Mouse (Mus musculus) midbrain, postnatal 0 days (tissue): ENCODE measurements around the gene Fam131b. TPM values are rescaled to one million over a fixed set of nuclear protein-coding genes. Genes with fewer than 3 reads are reported as not detected.

Experiments used
- ATAC-seq: fragments of 200-750 bp; cut with Nextera tagmentation; 2 replicates; pipeline ENCODE4 v1.8.0; 2017; ENCODE audit warnings: moderate number of reproducible peaks, mild to moderate bottlenecking, moderate TSS enrichment, moderate library complexity; ENCODE audit not compliant: low FRiP score
- DNase-seq: peaks from one replicate; pipeline ENCODE4 v3.0.0-alpha.2; 2015; ENCODE audit warnings: low spot score
- H3K27ac ChIP-seq: fragments of 300-500 bp; sonication (generic); 2 replicates; pipeline ENCODE4 v1.5.1; 2014; ENCODE audit warnings: low read depth, mild to moderate bottlenecking, low read length, mixed read lengths
- H3K27me3 ChIP-seq: fragments of 300-500 bp; sonication (generic); 2 replicates; pipeline ENCODE4 v1.6.1; 2014; ENCODE audit warnings: low read length, control low read depth, mixed read lengths; ENCODE audit not compliant: insufficient read depth
- H3K36me3 ChIP-seq: fragments of 300-500 bp; sonication (generic); 2 replicates; pipeline ENCODE4 v1.6.1; 2014; ENCODE audit warnings: low read length, control low read depth, mixed read lengths; ENCODE audit not compliant: insufficient read depth
- H3K4me1 ChIP-seq: fragments of 300-500 bp; sonication (generic); 2 replicates; pipeline ENCODE4 v1.6.1; 2014; ENCODE audit warnings: mild to moderate bottlenecking, control low read depth, antibody characterized with exemption, low read length, mixed read lengths; ENCODE audit not compliant: insufficient read depth
- H3K4me2 ChIP-seq: fragments of 300-500 bp; sonication (generic); 2 replicates; pipeline ENCODE4 v1.6.1; 2014; ENCODE audit warnings: low read depth, mild to moderate bottlenecking, low read length, mixed read lengths; ENCODE audit not compliant: poor library complexity, severe bottlenecking
- H3K4me3 ChIP-seq: fragments of 300-500 bp; sonication (generic); 2 replicates; pipeline ENCODE4 v1.5.1; 2014; ENCODE audit warnings: low read depth, mild to moderate bottlenecking, low read length, moderate library complexity
- H3K9ac ChIP-seq: fragments of 300-500 bp; sonication (generic); replicated peaks from 2 replicates; pipeline ENCODE4 v1.6.1; 2014; ENCODE audit warnings: mild to moderate bottlenecking, low read length, moderate library complexity, mixed read lengths; ENCODE audit not compliant: poor library complexity, severe bottlenecking
- H3K9me3 ChIP-seq: fragments of 300-500 bp; sonication (generic); 2 replicates; pipeline ENCODE4 v1.6.1; 2016; ENCODE audit warnings: low read length, control low read depth
- CTCF ChIP-seq: IDR thresholded peaks from 2 replicates; pipeline ENCODE4 v1.5.1; 2016; ENCODE audit warnings: antibody characterized with exemption, mild to moderate bottlenecking
- WGBS: fragments of 180-500 bp; shearing (Covaris S2); extraction: QIAGEN DNeasy Blood & Tissue Kit; methylation state at CpG from one replicate; pipeline ENCODE4 v1.1.7; 2014; 5-methylcytosine and 5-hydroxymethylcytosine counted together
- polyA plus RNA-seq: library from polyadenylated mRNA; unstranded; fragments of >200 nt; fragmentation: Nextera tagmentation; extraction: Ambion mirVana; gene quantifications from 2 replicates; pipeline ENCODE4 v1.2.1, GENCODE M21; 2015
- total RNA-seq: library from RNA; depleted of rRNA; stranded (reverse); fragments of >200 nt; gene quantifications from 2 replicates; pipeline ENCODE4 v1.2.3, GENCODE M21; 2014

The Fam131b gene
- total and polyA plus RNA-seq, 2 experiments from 2014 or later, result 5.6 to 59.6 TPM

GRCm38 (mm10) chr6:42358901-42359300 is 34.5 kb upstream of the Fam131b start:
- Histone ChIP-seq H3K36me3 (peaks cover 36% of the 10 kb centered on the region), H3K4me1 (0 out of 2 replicates have a peak, but pooled peaks cover 2% of the 10 kb centered on the region), H3K9ac (no peak overlapping the region), H3K9me3 (no peaks in the 10 kb centered on the region), H3K27ac (no peak overlapping the region), H3K4me3 (no peak overlapping the region), H3K4me2 (no peak overlapping the region), H3K27me3 (no peaks in the 10 kb centered on the region)
- no peak for ATAC-seq
- WGBS, result 94% methylated on average over 12 of the region's 12 CpGs
- DNase-seq, result no peak
- TF ChIP-seq CTCF, result no peak

GRCm38 (mm10) chr6:42357901-42358300 is 33.5 kb upstream of the Fam131b start:
- WGBS, result 64% methylated on average over 6 of the region's 6 CpGs
- H3K36me3 ChIP-seq, result peaks cover 36% of the 10 kb centered on the region

DNA sequence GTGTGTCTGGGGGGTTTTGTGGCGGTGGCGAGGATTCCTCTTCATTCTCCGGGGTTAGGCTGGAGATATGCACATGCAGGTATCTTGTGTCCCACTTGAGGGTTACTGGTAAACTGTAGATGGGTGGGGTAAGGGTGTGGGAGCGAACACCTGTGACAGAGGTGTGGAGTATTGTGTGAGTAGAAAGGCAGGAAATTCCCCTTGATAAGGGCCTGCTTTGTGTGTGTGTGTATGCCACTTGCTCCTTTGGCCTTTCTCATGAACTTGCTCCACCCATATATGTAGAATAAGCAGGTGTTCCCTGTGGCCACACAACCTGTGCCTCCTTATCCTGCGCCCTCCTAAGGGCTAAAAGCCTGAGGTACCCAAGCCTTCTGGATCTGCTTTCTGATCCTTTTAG is 32.5 kb upstream of the Fam131b start:
- no peak overlapping the region for H3K9ac ChIP-seq
- 95% methylated on average over 5 of the region's 5 CpGs for WGBS
- H3K27ac ChIP-seq, result no peak overlapping the region
- no peak overlapping the region for H3K4me2 ChIP-seq
- no peak overlapping the region for H3K4me3 ChIP-seq
- peaks cover 36% of the 10 kb centered on the region for H3K36me3 ChIP-seq
- no peak for DNase-seq
- H3K27me3 ChIP-seq, result no peaks in the 10 kb centered on the region
- peaks cover 9% of the 10 kb centered on the region; the same call in 1 of the 2 replicates for H3K4me1 ChIP-seq
- TF ChIP-seq CTCF, result no peak
- no peak for ATAC-seq
- no peaks in the 10 kb centered on the region for H3K9me3 ChIP-seq

More at GRCm38 (mm10) chr6:42357901-42358300, 33.5 kb upstream of the Fam131b start:
- Histone ChIP-seq H3K4me1 (0 out of 2 replicates have a peak, but pooled peaks cover 6% of the 10 kb centered on the region), H3K4me2 (no peak overlapping the region), H3K27me3 (no peaks in the 10 kb centered on the region), H3K9ac (no peak overlapping the region), H3K27ac (no peak overlapping the region), H3K9me3 (no peaks in the 10 kb centered on the region), H3K4me3 (no peak overlapping the region)
- DNase-seq (no peak), ATAC-seq (no peak)
- TF ChIP-seq CTCF, result no peak

GRCm38 (mm10) chr6:42355794-42356600 is 31.6 kb upstream of the Fam131b start:
- Histone ChIP-seq H3K27ac (no peak overlapping the region), H3K4me1 (peaks cover 15% of the 10 kb centered on the region; the same call in 1 of the 2 replicates), H3K27me3 (no peaks in the 10 kb centered on the region), H3K36me3 (peaks cover 36% of the 10 kb centered on the region), H3K4me3 (no peak overlapping the region), H3K4me2 (no peak overlapping the region), H3K9me3 (no peaks in the 10 kb centered on the region), H3K9ac (no peak overlapping the region)
- no peak for TF ChIP-seq CTCF
- WGBS, result 95% methylated on average over 13 of the region's 13 CpGs
- ATAC-seq (no peak), DNase-seq (no peak)

DNA sequence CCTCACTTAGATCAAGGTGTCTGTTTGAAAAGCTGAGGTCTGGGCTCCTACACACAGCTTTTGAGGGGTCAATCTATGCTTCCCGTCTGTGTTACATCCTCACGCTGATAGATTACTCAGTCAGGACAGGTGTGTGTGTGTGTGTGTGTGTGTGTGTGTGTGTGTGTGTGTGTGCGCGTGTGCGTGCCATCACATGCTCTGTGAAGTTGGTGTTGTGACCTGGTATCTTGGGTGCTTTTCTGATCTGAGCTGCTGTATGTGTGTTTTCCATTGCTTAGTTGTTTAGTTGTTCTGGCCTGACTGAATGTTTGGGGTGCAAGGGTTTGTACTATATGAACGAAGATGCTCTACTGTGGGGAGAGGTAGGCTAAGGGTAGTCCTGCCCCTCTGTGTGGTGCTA is 30.9 kb upstream of the Fam131b start:
- ATAC-seq (no peak), DNase-seq (no peak)
- H3K27ac ChIP-seq, result no peak overlapping the region
- TF ChIP-seq CTCF, result no peak
- H3K4me3 ChIP-seq, result no peak overlapping the region
- no peak overlapping the region for H3K9ac ChIP-seq
- no peak overlapping the region for H3K4me2 ChIP-seq
- WGBS, result 99% methylated on average over 6 of the region's 6 CpGs
- H3K4me1 ChIP-seq, result peaks cover 17% of the 10 kb centered on the region; the same call in 1 of the 2 replicates
- H3K9me3 ChIP-seq, result no peaks in the 10 kb centered on the region
- peaks cover 36% of the 10 kb centered on the region for H3K36me3 ChIP-seq
- no peaks in the 10 kb centered on the region for H3K27me3 ChIP-seq
